Mouse (Mus musculus): Measurements from ENCODE around the gene Tdrd12.

DNA sequence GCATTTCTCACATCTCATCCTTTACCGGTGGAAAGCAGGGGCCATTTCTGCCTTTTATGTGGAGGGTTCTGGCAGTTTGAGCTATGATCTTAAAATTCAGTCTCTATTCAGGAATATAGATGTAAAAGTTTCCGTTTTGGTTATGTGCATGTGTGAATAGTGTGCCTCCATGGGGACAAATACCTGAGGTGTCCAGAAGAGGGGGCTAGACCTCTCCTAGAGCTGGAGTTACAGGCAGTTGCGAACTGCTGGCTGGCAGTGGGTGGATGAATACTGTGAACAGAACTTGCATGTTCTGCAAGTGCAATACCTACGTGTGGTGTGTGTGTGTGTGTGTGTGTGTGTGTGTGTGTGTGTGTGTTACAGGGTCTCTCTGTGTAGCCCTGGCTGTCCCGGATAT is 45.2 kb upstream of the Tdrd12 start:
- TF ChIP-seq POLR2A (IDR thresholded peaks at IDR 0.05; ENCODE audit: extremely low read depth, insufficient read depth, low read length) (no peak), CTCF (IDR thresholded peaks at IDR 0.05; ENCODE audit: extremely low read depth, insufficient read depth, low read length) (no peak)

All from cortical plate, adult 2 months (tissue).